Mouse (Mus musculus) spleen, postnatal 10 days (tissue): ENCODE results near the gene Baz2a.
"Not testable (repeated sequence)": the region's sequence is repeated elsewhere in the genome, so short reads cannot be mapped to it uniquely, and the experiment has no call there.

Experiments used
- DNase-seq, 2 experiments: peaks; one replicate each; pipeline ENCODE4 v3.0.0; 2021 to 2022; ENCODE audit warnings: low spot score in 2 of 2

Gene Baz2a

DNA sequence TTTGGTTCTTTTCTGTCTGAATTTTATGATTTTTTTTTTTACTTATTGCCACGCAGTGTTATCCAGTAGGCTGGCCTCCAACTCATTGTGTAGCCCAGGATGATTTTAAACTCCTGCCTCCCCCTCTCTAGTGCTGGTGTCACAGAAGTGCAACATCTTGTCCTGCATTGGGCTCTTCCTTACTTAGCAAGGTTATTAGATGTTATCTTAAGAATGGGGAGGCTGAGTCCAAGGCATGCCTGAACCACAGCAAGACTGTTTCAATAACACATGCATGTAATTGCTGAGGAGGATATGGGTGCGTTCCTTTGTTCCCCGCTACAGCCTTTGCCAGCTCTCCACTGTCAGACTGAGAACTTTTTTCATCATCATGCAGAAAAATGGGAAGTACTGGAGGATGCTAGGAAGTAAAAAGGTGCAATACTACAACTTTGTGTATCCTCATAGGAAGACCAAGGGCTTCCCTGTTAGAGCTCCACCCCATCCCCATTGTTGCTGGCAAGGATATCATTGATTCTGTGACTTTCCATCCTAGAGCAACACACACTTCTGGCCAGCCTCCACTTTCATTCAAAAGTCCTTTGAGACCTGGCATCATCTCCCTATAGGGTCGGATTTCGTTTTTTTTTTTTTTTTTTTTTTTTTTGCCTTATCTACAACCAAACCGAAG is 9.4 kb upstream of the Baz2a start:
- DNase-seq: no peak

DNA sequence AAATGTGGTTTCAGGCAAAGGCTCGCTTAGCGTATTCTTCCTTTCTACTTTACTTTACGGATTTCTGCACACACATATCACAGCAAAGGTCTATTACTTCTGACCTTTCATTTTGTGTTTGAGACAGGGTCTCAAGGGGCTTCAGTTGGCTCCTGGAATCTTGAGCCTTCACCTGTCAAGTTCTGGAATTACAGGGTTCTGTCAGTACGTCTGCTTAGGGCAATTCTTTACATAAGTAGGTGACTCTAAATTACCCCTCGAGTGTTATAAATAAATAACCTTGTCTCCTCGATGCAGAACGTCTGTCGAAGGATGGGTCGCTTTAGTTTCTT is 8.9 kb upstream of the Baz2a start:
- DNase-seq: no peak

DNA sequence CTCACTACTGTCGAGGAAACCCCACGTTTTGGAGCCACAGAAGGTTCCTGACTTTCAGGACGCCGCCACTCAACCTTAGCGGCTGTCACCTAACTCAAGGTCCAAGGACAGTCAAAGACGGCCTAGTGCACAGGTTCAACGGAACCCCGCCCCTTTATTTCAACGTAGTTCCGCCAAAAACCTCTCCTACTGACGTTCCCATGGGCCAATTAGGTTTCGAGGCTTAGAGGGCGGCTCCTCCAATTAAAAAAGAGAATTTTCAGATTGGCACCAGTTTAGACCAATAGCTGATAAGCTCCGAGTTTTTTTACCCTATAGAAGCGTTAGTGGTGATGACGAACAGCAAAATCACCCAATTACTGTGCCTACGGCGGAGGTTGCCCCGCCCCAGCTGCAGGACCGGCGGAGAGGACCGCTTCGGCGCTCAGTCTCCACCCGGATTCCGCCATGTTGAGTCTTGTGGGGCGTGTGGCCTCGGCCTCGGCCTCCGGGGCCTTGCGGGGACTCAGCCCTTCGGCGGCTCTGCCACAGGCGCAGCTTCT is 8.4 kb upstream of the Baz2a start, which contains the start of gene Atp5b:
TSS of gene Atp5b (plus strand) at position 394 of the 542 bp plus-strand sequence.
- DNase-seq: peak; percentile 96

DNA sequence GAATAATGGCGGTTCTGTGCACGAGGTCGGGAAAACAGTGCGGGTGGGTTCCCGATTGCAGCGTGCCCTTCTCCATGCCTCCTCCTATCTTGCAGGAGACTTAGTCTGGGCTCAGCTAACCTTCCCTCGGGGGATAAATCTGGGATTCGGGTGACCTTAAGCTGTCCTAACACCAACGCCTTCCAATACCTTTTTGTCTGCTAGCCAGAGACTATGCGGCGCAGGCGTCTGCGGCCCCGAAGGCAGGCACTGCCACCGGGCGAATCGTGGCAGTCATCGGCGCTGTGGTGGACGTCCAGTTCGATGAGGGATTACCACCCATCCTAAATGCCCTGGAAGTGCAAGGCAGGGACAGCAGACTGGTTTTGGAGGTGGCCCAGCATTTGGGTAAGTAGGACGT is 7.7 kb upstream of the Baz2a start:
- peak in 1 of 2 experiments; percentile 60 for DNase-seq

DNA sequence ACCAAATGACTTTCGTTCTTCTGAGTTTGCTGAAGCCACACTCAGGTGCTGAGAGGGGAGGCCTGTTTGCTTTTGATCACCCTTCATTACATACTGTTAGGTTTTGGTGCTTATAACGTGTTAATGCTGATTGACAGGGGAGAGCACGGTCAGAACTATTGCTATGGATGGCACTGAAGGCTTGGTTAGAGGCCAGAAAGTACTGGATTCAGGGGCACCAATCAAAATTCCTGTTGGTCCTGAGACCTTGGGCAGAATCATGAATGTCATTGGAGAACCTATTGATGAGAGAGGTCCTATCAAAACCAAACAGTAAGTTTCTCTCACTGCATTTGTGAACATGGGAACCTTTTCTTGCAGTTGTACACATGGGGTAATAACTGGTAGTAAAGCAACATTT is 7.2 kb upstream of the Baz2a start:
- DNase-seq: no peak

- DNase-seq: peak in 1 of 2 experiments; percentile 56
These were observed 5.0 kb upstream of the Baz2a start for GRCm38 (mm10) chr10:128086391-128086790.

- not testable (repeated sequence) for DNase-seq
These were observed 4.2 kb upstream of the Baz2a start for GRCm38 (mm10) chr10:128087216-128087615.

DNA sequence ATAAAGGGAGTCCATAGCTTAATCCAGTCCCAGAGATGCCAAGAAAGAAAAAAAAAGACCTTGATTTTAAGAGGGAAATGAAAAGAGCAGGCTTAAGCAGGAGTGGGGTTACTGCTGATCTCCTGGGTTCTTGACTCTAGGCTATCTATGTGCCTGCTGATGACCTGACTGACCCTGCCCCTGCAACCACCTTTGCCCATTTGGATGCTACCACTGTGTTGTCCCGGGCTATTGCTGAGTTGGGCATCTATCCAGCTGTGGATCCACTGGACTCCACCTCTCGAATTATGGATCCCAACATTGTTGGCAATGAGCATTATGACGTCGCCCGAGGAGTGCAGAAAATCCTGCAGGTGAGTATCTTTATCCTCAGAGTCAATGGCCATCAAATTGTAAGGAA is 3.2 kb upstream of the Baz2a start:
- DNase-seq: no peak

GRCm38 (mm10) chr10:128089842-128090241 is 1.5 kb upstream of the Baz2a start:
- DNase-seq: no peak

- DNase-seq: peak; percentile 91 to 93
These were observed 470 bp upstream of the Baz2a start for GRCm38 (mm10) chr10:128090651-128091563.

- DNase-seq: peak; percentile 81 to 86
These were observed 1.4 kb downstream of the Baz2a start for GRCm38 (mm10) chr10:128092506-128093495.

DNA sequence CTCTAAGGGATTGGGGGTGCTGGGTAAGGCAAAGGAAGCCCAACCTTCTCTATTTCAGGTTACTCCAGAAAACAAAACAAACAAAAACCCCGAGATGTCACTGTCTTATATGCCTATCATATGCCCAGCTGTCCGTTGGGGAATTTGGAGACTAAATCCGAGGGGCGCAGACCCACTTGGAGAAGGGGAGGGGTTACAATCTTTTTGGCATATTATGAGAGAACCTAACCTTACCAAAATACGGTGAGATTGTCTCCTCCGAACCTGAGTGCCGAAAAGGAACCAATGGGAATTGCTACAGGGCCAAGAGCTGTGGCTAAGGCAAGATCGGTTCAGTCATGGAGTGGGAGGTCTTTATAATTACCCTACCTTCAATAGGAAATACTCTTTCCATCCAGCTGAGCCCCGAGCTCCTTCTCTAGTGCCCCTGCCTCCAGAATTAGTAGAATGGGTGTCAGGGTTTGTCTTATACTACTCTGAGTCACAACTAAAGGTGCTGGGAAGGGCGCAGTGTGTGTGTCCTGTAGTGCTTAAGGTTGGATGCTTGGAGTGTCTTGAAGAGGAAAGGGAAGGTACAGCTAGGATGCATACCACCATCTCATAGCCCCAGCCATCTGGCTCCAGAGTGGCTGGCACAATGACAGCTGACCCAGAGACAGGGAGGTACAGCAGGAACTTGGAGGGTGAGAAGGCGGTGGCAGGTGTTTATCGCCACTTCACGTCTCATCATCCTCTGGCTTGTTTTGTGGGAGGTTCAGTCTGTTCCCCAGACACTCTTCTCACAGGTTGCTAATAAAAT is 2.3 kb downstream of the Baz2a start:
- DNase-seq: peak; percentile 72 to 81

DNA sequence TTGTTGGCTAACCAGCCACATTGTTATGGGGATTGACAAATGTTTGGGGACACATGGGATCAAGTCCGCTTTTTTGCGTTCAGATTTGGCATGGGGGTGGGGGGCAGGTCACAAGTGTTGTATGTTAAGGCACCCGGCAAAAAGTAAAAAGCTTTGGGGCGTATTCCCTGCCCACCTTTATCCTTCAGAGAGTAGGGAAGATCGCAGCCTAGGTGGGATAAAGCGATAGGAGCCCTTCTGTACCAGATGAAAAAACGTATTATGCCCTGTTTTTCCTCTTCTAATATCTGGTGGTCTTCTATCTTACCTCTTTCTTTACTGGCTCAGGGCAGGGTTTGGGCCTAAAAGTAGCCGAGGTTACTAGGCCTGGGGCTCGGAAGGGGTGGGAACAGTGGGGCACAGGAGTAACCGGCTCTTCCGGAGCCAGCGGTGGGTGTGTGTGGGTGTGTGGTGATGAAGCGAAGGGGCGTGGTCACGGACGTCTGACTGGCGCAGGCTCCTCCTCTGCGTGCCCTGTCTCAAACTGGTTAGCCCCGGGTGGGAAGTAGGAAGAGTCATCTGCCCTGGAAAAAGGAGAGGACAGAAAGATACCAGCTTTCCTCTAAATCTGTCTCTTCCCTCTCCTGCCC is 3.1 kb downstream of the Baz2a start:
- peak; percentile 86 to 97 for DNase-seq

DNA sequence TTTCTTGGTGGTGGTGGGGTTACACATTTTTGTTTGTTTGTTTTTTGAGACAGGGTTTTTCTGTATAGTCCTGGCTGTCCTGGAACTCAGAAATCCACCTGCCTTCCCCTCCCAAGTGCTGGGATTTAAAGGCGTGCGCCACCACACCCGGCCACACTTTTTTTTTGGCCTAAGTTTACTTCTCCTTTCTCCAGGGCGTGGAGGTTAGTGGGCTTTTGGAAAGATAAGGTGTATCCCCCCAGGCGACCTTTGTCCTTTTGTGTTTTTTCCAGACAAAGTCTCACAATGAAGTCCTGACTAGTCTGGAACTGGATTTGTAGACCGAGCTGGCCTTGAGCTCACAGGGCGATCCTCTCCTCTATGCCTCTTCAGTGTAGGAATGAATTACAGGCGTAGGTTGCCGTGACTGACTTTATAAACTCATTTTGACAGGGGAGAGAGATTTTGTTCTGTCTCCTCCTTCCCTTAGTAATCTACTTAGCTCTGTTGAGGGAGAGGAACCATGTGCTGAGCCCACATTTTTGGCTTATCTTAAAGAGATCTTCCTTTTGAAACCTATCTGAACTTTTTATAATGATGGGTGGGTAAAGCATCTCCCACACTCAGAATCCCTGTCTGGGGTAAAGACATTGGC is 3.7 kb downstream of the Baz2a start:
- DNase-seq: no peak

DNA sequence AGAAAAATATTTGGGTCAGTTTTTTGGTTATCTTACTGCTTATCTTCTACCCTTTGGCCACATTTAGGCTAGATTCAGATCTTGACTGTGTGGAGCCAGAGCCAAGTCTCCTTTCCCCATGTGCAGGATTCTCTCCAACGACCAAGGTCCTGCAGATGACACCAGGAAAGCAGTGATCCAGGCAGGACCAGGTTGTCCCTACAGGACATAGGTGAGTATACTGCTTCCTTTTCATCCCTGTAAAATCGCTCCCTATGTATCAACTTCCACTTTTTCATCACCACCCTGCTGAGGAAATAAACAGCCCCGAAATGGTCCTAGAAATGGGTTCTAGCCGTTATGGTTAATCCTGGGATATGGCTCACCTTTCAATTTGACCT is 4.9 kb downstream of the Baz2a start:
- DNase-seq: no peak

DNA sequence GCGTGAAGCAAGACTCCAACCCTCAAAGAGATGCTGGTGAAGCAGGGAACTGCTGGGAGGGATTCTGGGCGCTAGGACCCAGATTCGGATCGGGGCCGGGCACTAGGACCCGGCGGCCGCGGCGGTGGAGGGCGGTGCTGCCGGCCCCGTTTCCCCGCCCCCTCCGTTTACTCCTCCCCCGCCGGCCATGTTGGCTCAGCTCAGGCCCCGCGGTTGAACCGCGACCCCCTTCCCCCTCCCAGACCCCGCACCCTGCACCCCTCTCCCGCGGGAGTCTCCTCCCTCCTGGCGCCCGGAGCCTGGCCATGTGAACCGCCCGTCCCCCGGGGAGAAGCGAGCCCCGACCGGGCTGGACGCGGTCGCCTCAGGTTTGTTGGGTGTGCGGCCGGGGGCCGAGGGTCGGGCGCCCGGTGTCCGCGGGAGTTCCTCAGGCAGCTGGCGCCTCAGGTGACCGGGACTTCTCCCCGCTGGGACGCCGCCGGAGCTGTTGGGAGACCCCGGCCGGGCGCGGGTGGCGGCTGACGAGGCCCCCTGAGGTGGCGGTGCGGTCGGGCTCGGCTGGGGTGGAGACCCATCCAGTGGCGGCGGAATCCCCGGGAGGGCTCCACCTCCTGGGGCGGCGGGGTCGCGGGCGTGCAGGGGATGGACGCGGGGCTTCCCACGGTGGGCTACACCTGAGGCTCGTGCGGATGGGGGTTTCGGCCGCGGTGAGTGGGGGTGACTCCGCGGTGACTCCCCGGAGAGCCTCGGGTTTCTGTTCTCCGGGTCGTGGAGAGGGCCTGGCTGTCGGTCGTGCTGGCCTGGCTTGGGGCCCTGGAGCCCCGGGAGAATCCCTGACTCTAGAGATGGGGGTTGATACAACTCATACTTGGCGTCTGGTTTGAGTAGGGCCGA is 5.6 kb downstream of the Baz2a start:
- peak; percentile 81 to 93 for DNase-seq

GRCm38 (mm10) chr10:128097587-128097971 is 6.2 kb downstream of the Baz2a start:
- peak; percentile 52 to 73 for DNase-seq

DNA sequence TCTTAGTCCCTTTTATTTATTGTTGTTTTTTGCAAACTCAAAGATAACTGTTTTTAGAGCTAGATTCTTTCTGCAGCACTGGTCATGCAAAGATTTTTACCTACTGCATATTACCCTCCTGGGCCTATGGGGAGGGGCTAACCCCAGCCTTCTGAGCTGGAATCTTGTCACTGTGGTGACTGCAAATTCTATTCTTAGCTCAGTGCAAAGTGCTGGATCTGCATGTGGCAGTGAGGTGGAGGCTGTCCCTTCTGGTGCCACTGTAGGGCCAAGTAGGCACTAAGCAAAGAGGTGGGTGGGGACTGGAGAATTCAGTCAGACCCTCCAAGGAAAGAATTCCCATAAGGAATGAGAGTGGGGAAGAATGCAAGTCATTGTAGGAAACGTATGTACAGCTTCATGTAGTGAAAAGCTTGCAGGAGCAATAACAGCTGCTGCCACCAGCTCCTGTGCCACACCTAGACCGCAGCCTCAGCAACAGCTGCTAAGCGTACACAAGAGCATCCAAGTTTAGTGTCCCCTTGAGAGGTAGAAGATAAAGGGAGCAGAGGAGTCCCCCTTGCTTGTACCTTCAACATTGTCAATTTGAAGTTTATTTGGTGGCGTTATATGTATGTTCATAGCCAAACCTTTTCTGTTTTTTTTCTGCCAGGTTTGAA is 18.9 kb downstream of the Baz2a start:
- DNase-seq: no peak
